Mouse (Mus musculus): ENCODE measurements around the gene Otud7b.

Otud7b gene

GRCm38 (mm10) chr3:96104261-96105065 is at the start of gene Otud7b:
Gene Otud7b, plus strand, starts transcription at chr3:96104527.
- ChIA-PET POLR2A (interaction anchor here (0.5 to 3.9 kb wide), 51 partner anchors 9 to 397 kb away, joined by 3 to 18 read pairs (median 4); partner anchors contain the start of genes Bola1 (in 2 of the 4), Hist2h2ab (in 2 of the 4), Hist2h2ac (in 2 of the 4) and Hist2h2be (in 2 of the 4)), CTCF (interaction anchor here in 2 of 4 experiments (0.8 to 1.3 kb wide), 5 partner anchors 11 to 38 kb away, joined by 3 to 5 read pairs (median 4); no protein-coding TSS in a partner anchor)

DNA sequence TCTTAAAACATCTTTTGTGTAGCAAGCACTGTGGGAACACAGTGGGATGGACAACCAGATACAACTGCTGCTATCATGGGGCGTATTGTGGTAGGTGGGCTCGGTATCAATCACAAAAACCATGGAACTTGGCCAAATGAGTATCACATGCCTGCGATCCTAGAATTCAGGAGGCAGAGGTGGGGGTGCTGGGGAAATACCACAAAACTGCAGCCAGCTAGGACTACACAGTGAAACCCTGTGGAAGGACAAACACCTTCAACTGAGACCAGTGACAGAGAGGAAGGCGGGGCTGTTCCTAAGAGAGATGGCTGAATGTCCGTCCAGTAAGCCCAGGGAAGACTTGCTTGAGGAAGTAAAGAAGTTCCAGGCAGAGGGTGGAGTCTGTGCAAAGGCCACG is 49.0 kb upstream of the Otud7b start:
- CTCF ChIA-PET = interaction anchor here in 2 of 4 experiments (0.6 to 1.2 kb wide), 2 partner anchors 14 to 92 kb away, joined by 3 to 4 read pairs; no protein-coding TSS in a partner anchor
- POLR2A ChIA-PET = no interaction called here

DNA sequence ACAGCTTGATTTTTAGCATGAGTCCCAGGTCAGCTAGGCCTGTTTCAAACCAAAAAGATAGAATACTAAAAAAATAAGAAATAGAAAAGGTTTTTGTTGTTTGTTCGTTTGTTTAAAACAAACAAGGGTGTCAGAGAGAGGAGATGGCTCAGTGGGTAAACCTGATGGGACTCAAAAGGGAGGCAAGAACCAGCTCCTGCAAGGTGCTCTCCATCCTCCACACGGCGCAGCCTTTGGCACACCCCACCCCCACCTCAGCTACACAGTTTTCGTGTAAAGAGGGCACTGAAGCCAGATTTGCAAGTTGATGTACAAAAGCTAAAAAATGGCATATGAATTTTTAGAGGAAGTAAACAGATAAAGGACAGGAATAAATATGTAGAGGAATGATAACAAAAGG is 48.3 kb upstream of the Otud7b start:
- CTCF ChIA-PET = interaction anchor here in 2 of 4 experiments (0.6 to 0.9 kb wide), 3 partner anchors 13 to 90 kb away, joined by 3 to 4 read pairs (median 3); no protein-coding TSS in a partner anchor

GRCm38 (mm10) chr3:96057747-96058204 is 46.6 kb upstream of the Otud7b start:
- ChIA-PET POLR2A (interaction anchor here (0.6 to 3.7 kb wide), 80 partner anchors 8 to 986 kb away, joined by 3 to 31 read pairs (median 5); partner anchors contain the start of genes Hist2h2ac (in 4 of the 4), Hist2h2be (in 4 of the 4), Bola1 (in 3 of the 4) and Hist2h2ab (in 3 of the 4)), CTCF (interaction anchor here (0.7 to 1.9 kb wide), 14 partner anchors 8 to 220 kb away, joined by 3 to 7 read pairs (median 4); partner anchors contain the start of genes Hist2h2ac (in 1 of the 4) and Hist2h2be (in 1 of the 4))

More for the DNA sequence above, 48.3 kb upstream of the Otud7b start:
- POLR2A ChIA-PET = interaction anchor here in 2 of 4 experiments (0.6 to 3.7 kb wide), 3 partner anchors 68 to 164 kb away, joined by 3 to 31 read pairs (median 3); partner anchors contain the start of genes Bola1 (in 1 of the 2), Hist2h2ab (in 1 of the 2), Hist2h2ac (in 1 of the 2) and Hist2h2be (in 1 of the 2)

- CTCF ChIA-PET = interaction anchor here (0.7 to 1.9 kb wide), 13 partner anchors 8 to 219 kb away, joined by 3 to 7 read pairs (median 3); partner anchors contain the start of genes Hist2h2ac (in 1 of the 4), Hist2h2be (in 1 of the 4) and Mtmr11 (in 1 of the 4)
Measured at GRCm38 (mm10) chr3:96058231-96058896, 46.0 kb upstream of the Otud7b start, which contains the start of gene Vps45. Gene Vps45, minus strand, starts transcription at chr3:96058466.

DNA sequence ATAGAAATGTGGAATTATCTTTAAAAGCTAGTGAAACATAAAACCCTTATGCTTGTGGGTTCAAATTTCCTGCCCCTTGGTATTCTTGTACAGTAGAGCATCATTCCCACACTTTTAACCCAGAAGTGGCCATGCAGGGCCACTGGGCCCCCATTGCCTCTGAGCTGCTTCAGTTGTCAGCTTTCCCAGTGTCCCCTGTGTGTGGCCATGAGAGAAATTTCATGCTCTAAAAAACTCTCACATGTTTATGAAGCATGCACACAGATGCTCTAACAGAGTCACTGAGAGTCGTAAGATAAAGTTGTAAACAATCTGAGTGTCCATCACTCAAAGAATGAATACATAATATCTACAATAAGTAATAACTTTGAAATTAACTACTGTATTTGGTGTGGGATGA is 44.2 kb upstream of the Otud7b start:
- CTCF ChIA-PET = interaction anchor here in 1 of 4 experiments (1.5 kb wide), 1 partner anchor 88 kb away, joined by 4 read pairs; no protein-coding TSS in a partner anchor

More at GRCm38 (mm10) chr3:96058231-96058896, 46.0 kb upstream of the Otud7b start, which contains the start of gene Vps45:
- POLR2A ChIA-PET = interaction anchor here (0.6 to 3.7 kb wide), 67 partner anchors 8 to 507 kb away, joined by 3 to 31 read pairs (median 5); partner anchors contain the start of genes Bola1 (in 3 of the 4), Hist2h2ab (in 3 of the 4), Hist2h2ac (in 3 of the 4) and Hist2h2bb (in 3 of the 4)

DNA sequence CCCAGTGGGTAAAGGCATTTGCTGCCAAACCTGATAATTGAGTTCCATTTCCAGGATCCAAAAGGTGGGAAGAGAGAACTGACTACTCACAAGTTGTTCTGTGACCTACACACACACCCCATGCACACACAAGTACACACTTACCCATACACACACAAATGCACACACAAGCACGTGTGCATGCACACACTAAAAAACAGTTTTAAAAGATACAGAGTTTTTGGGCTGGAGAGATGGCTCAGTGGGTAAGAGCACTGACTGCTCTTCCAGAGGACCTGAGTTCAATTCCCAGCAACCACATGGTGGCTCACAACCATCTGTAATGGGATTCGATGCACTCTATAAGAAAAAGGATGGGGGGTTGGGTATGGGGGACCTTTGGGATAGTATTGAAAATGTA is 41.0 kb upstream of the Otud7b start:
- CTCF ChIA-PET = no interaction called here
- POLR2A ChIA-PET = interaction anchor here in 2 of 4 experiments (0.8 to 2.1 kb wide), 4 partner anchors 10 to 207 kb away, joined by 3 to 7 read pairs (median 4); partner anchors contain the start of genes Bola1 (in 1 of the 2), Hist2h2ab (in 1 of the 2), Hist2h2ac (in 1 of the 2) and Hist2h2bb (in 1 of the 2)

More for the DNA sequence above, 44.2 kb upstream of the Otud7b start:
- POLR2A ChIA-PET = interaction anchor here in 1 of 4 experiments (1.0 to 1.1 kb wide), 3 partner anchors 9 to 209 kb away, joined by 3 to 5 read pairs (median 4); partner anchors contain the start of gene Hist2h2bb

DNA sequence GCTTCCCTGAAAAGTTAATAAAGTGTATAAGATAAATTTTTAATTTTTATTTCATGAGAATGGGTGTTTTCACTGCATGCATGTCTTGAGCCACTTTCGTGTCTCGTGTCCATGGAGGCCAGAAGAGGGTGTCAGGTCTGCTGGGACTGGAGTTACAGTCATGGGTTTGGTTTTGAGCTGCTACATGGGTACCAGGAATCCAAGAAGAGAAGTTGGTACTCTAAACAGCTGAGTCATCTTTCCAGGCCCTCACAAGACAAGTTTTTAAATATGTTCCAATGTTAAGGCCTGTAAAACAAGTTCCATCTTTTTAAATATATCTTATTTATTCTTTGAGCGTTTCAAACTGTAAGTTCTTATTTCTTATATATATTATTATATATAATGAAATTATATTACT is 40.1 kb upstream of the Otud7b start:
- ChIA-PET CTCF (no interaction called here), POLR2A (interaction anchor here in 1 of 4 experiments (0.9 to 8.4 kb wide), 3 partner anchors 156 to 414 kb away, joined by 3 to 68 read pairs (median 3); partner anchors contain the start of genes Bola1, Hist2h2ab, Hist2h2ac and Hist2h2bb)

DNA sequence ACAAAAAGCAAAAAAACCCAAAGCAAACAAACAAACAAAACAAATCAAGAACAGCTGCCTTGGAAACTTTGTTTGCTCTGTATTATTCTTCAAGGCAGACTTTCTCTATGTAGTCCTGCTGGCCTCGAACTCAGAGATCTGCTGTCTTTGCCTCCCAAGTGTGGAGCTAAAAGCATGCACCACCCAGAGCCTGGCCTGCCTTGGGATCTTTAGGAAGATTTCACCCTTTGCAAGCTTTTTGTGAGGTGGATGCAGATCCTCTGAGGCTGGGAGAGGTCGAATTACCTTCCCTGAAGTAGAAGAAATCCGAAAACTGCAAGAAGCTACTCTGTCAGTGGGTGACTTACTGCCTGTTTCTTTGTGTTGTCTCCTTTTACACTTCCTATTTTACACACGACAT is 39.2 kb upstream of the Otud7b start:
- ChIA-PET POLR2A (interaction anchor here in 3 of 4 experiments (0.6 to 8.4 kb wide), 9 partner anchors 96 to 415 kb away, joined by 3 to 68 read pairs (median 3); partner anchors contain the start of genes Bola1 (in 2 of the 3), Hist2h2ab (in 2 of the 3), Hist2h2ac (in 2 of the 3) and Hist2h2be (in 2 of the 3)), CTCF (interaction anchor here in 3 of 4 experiments (1.1 to 2.6 kb wide), 9 partner anchors 15 to 349 kb away, joined by 3 to 42 read pairs (median 5); no protein-coding TSS in a partner anchor)

DNA sequence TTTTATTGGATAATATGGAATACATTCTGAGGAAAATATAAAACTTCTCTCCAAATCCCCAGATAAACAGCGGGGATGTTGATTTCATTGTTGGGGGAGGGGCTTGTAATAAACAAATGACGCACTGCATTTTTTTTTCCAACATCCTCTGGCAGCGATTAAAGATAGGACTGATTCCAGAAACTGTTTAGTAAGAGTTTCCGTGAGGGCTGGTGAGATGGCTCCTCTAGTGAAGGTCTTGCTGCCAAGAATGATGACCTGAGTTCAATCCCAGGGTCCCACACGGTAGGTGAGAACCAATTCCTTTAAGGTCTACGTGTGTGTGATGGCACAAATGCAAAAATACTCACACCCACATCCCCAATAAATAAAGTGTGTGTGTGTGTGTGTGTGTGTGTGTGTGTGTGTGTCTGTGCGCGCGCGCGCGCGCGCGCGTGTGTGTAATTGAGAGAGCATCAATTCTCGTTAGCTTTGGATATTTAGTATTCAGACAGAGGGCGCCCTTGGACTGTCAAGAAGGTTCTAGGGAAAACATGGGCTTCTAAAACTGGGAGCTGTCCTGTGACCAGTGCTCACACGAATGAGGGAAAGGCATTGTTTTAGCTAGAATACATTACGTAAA is 38.5 kb upstream of the Otud7b start:
- ChIA-PET CTCF (interaction anchor here (0.5 to 2.6 kb wide), 74 partner anchors 8 to 1509 kb away, joined by 3 to 42 read pairs (median 4); partner anchors contain the start of genes Hist2h2ac (in 4 of the 4), Hist2h2be (in 3 of the 4), Bola1 (in 2 of the 4) and Hist2h2ab (in 2 of the 4)), POLR2A (interaction anchor here (0.6 to 8.4 kb wide), 46 partner anchors 8 to 415 kb away, joined by 3 to 68 read pairs (median 4); partner anchors contain the start of genes Bola1 (in 3 of the 4), Hist2h2ab (in 3 of the 4), Hist2h2ac (in 3 of the 4) and Hist2h2bb (in 3 of the 4))

DNA sequence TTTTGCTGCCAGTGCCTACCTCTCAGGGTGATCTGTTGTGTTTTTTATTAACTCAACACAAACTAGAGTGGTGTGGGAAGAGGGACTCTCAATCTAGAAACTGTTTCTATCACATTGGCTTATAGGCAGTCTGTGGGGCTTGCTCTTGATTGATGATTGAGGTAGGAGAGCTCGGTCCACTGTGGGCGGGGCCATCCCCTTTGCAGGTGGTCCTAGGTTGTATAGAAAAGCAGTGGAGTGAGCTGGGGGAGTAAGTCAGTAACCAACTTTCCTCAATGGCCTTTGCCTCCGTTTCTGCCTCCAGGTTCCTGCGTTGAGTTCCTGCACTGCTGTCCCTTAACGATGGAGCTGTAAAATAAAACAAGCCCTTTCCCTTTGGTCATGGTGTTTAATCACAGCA is 37.6 kb upstream of the Otud7b start:
- CTCF ChIA-PET = interaction anchor here (0.6 to 2.6 kb wide), 57 partner anchors 9 to 1510 kb away, joined by 3 to 42 read pairs (median 5); partner anchors contain the start of genes Hist2h2ac (in 3 of the 4), Hist2h2be (in 2 of the 4), Vps45 (in 2 of the 4) and Bola1 (in 1 of the 4)
- POLR2A ChIA-PET = interaction anchor here (0.6 to 8.4 kb wide), 36 partner anchors 9 to 267 kb away, joined by 3 to 68 read pairs (median 6); partner anchors contain the start of genes Bola1 (in 3 of the 4), Hist2h2ab (in 3 of the 4), Hist2h2ac (in 3 of the 4) and Hist2h2bb (in 3 of the 4)

GRCm38 (mm10) chr3:96069046-96069445 is 35.3 kb upstream of the Otud7b start:
- ChIA-PET CTCF (interaction anchor here (0.6 to 1.8 kb wide), 14 partner anchors 11 to 209 kb away, joined by 3 to 10 read pairs (median 4); partner anchors contain the start of genes Bola1 (in 1 of the 4), Hist2h2ab (in 1 of the 4) and Vps45 (in 1 of the 4)), POLR2A (interaction anchor here (0.5 to 8.4 kb wide), 43 partner anchors 9 to 605 kb away, joined by 3 to 68 read pairs (median 5); partner anchors contain the start of genes Vps45 (in 4 of the 4), Bola1 (in 3 of the 4), Hist2h2ab (in 3 of the 4) and Hist2h2ac (in 3 of the 4))

DNA sequence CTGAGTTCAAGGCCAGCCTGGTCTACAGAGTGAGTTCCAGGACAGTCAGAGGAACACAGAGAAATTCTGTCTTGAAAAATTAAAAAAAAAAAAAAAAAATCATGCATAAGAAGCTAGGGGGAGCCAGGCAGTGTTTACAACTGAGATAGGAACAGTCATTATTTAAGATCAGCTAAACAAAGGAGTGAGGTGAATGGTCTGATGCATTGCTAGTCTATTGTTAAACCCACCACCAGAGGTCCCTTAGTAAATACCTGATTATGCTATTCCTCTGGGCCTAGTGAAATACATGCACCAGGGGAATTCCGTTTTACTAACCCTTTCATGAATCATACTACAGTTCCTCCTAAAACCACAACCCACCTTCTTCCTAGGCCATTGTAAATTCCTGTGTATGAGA is 34.8 kb upstream of the Otud7b start:
- CTCF ChIA-PET = interaction anchor here (0.6 to 1.8 kb wide), 23 partner anchors 11 to 525 kb away, joined by 3 to 10 read pairs (median 3); partner anchors contain the start of genes Bola1 (in 1 of the 4), Hist2h2ab (in 1 of the 4) and Vps45 (in 1 of the 4)
- POLR2A ChIA-PET = interaction anchor here (0.6 to 8.4 kb wide), 48 partner anchors 10 to 603 kb away, joined by 3 to 68 read pairs (median 4); partner anchors contain the start of genes Vps45 (in 4 of the 4), Hist2h2bb (in 3 of the 4), Bola1 (in 2 of the 4) and Hist2h2ab (in 2 of the 4)

DNA sequence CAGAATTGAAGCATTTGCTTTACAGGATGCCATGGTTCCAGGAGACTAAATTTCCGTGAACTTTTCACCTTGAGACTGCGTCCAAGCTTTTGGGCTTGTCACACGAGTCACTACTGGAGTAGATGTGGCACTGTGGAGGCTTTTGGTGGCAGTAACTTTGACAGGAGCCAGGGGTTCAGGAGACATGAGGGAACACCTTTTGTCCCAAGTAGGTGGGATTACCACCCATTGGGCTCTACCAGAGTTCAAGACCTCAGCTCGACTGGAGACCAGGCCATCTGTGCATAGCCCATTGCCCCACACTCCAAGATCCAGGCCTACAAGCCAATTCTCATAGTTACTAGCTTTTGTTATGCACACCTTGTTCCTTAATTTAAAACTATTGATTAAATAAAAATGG is 34.1 kb upstream of the Otud7b start:
- ChIA-PET CTCF (interaction anchor here in 3 of 4 experiments (0.7 to 1.8 kb wide), 10 partner anchors 11 to 208 kb away, joined by 3 to 10 read pairs (median 3); partner anchors contain the start of genes Bola1 (in 1 of the 3) and Hist2h2ab (in 1 of the 3)), POLR2A (interaction anchor here (0.6 to 8.4 kb wide), 27 partner anchors 10 to 258 kb away, joined by 3 to 68 read pairs (median 5); partner anchors contain the start of genes Vps45 (in 3 of the 4), Bola1 (in 2 of the 4), Hist2h2ab (in 2 of the 4) and Hist2h2ac (in 1 of the 4))

DNA sequence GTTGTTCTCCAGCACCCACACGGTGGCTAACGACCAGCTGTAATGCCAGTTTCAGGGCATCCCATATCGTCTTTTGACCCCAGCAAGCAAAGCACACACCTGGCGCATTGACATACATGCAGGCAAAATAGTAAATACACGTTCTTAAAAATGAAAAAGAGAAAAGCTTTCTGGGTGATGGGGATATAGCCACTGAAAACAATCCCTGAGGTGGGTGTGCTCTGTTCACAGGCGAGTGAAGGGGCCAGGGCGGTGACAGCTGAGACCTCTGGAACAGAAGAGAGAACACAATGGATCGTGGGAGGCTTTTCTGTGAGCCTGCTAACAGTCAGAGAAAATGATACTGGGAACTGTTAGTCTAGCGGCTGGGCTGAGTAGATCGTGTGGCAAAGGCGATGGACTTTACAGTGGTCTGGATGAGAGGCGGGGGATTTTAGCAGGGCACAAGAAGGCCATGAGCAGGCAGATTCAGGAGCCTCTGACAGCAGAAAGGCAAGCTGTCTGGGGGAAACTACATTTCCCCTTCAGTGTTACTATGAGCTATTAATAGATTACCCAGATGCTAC is 31.3 kb upstream of the Otud7b start:
- POLR2A ChIA-PET = interaction anchor here (0.6 to 1.6 kb wide), 15 partner anchors 10 to 307 kb away, joined by 3 to 9 read pairs (median 3); partner anchors contain the start of genes Hist2h2bb (in 2 of the 4) and Vps45 (in 1 of the 4)
- CTCF ChIA-PET = interaction anchor here in 2 of 4 experiments (1.0 to 1.3 kb wide), 2 partner anchors 8 to 205 kb away, joined by 3 to 7 read pairs; no protein-coding TSS in a partner anchor

Data from embryonic stem cell, embryonic (primary cell).